In genomic region chr16:17740080-17740479, GRCm38 (mm10) we compare ENCODE assay signal across 20 mouse cellular contexts. TPM values are rescaled to one million over a fixed set of nuclear protein-coding genes. Genes with fewer than 3 reads are reported as not detected.
"Had no signal": no experiment of that assay in that cellular context is flagged by ENCODE, and none has a peak within 500 bp of the region (broad histone marks: within the 10 kb centered on the region; RNA-seq: fewer than 3 reads in every experiment).

No protein-coding gene starts in this region.

- DNase-seq: liver, embryonic 13.5 days; lung, adult 18-20 months; lung, embryonic 14.5 days; lung, postnatal 10 days; lung, postnatal 4 days; midbrain, embryonic 14.5 days; retina, postnatal 1 day; right cerebral cortex, adult 18-20 months; right cerebral cortex, postnatal 25 days; right cerebral cortex, postnatal 4 days; spleen, adult 18-20 months; thymus, adult 18-20 months; thymus, postnatal 14 days; thymus, postnatal 36 days had no signal

- H3K4me2 ChIP-seq: liver, embryonic 13.5 days; liver, embryonic 15.5 days; lung, embryonic 14.5 days; midbrain, embryonic 12.5 days; neural tube, embryonic 13.5 days; neural tube, embryonic 15.5 days had no signal

- H3K36me3 ChIP-seq: liver, embryonic 13.5 days; liver, embryonic 15.5 days; midbrain, embryonic 12.5 days; neural tube, embryonic 13.5 days; neural tube, embryonic 15.5 days had no signal

- H3K27ac ChIP-seq: liver, embryonic 13.5 days; liver, embryonic 15.5 days; midbrain, embryonic 12.5 days; neural tube, embryonic 13.5 days; neural tube, embryonic 15.5 days had no signal

- H3K4me3 ChIP-seq: liver, embryonic 13.5 days; liver, embryonic 15.5 days; megakaryocyte, embryonic 14.5 days; midbrain, embryonic 12.5 days; neural tube, embryonic 13.5 days; neural tube, embryonic 15.5 days had no signal

- H3K9me3 ChIP-seq: liver, embryonic 13.5 days; liver, embryonic 15.5 days; midbrain, embryonic 12.5 days; neural tube, embryonic 13.5 days; neural tube, embryonic 15.5 days had no signal

- H3K9ac ChIP-seq: liver, embryonic 13.5 days; liver, embryonic 15.5 days; lung, embryonic 14.5 days; midbrain, embryonic 12.5 days; neural tube, embryonic 13.5 days; neural tube, embryonic 15.5 days had no signal

- H3K4me1 ChIP-seq: liver, embryonic 13.5 days; liver, embryonic 15.5 days; midbrain, embryonic 12.5 days; neural tube, embryonic 13.5 days; neural tube, embryonic 15.5 days had no signal

RNA-seq across cellular contexts. Expression of gene Scarf2, which starts 57.0 kb away (rescaled TPM):
- total RNA-seq: monocyte, adult 5-6 weeks had no signal
